Mouse (Mus musculus): ENCODE data around the gene Plxnb2.

Gene Plxnb2

DNA sequence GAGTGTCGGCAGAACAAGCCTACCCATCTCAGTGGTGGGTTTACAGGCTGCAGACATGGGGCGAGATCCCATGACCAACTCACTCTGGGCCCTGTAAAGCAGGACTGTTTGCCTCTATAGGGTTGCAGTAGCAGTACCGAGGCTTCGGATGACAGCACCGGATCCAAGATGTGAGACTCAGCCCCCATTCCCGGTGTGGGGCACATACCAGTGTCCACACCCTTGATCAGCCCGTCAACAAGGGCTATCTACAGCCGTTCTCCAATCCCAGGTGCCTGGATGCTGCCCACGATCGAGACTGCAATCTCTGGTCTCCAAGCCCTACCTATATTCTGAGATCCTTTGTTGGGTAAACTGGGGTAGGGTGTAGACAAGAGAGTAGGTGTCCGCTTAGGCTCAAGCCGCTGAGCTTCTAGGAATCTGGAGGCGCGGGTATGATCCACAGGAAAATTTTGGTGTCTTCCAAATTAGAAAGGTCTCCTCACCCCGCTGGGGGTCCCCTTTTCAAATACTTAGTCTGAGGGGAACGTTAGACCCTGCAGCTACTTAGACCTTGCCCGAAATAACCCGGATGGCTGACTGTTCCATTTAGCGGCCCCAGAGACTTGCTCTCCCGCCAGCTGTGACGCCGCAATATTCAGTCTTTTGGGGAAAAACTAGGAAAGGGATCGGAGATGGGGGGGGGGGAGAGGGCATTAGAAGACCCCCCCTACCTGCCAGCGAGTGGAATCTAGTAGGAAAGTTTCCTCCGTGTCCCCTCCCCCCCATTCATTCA lies 31.9 kb downstream of the Plxnb2 start:
- DNase-seq (ENCODE audit: low read depth), result no peak

DNA sequence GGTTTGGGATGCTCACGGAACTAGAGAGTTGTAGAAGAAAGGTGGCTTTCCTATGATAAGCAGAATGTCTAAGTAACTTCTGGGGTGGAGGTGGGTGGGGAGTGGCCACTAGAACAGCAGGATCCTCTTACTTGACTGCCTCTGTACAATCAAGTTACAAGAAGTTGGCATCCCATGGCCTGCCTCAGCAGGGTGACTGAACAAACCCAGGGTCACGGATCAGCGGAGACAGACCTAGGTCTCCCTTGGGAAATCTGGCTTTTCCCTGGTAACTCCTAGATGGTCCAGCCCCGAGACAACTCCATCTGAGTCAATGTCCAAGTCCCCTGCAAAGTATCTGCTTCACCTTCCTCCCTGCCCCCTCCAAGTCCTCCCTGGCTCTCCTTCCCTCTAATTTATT lies 32.7 kb downstream of the Plxnb2 start:
- no peak for DNase-seq (ENCODE audit: low read depth)

DNA sequence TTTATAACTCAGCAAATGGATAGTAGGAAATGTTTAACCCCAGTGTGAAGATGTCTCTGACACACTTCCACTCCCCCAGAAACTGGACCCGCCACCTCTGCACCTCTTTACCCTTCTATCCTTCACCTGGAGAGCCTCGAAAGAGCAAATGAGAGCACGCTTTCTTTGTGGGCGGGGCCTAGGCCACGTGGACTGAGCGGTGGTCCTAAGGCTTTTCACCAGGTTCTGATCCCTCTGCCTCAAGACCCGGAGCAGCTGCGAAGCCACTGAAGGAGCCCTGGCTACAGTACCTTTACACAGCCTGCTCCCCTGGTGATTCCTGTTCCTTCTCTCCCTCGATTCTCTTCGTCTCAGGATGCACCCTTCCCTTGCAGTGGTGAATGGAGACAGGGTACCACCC lies 33.1 kb downstream of the Plxnb2 start:
- no peak for DNase-seq (ENCODE audit: low read depth)

DNA sequence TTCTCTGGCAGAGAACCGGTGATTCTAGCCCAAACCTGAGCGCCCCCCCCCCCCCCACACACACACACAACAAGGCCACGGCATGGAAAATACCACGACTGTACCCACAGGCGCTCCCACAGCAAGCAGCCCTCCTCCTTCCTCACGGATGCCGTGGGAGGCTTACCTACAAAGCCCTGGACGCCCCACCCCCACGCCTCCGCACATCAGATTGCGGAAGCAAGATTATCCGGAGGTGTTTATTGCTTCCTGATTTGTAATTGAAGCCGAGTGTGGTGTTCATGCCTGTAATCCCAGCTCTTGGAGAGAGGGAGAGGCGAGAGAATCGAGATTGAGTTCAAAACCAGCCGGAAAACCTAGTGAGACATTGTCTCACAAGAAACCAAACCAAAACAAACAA lies 33.6 kb downstream of the Plxnb2 start:
- DNase-seq (ENCODE audit: low read depth), result no peak

DNA sequence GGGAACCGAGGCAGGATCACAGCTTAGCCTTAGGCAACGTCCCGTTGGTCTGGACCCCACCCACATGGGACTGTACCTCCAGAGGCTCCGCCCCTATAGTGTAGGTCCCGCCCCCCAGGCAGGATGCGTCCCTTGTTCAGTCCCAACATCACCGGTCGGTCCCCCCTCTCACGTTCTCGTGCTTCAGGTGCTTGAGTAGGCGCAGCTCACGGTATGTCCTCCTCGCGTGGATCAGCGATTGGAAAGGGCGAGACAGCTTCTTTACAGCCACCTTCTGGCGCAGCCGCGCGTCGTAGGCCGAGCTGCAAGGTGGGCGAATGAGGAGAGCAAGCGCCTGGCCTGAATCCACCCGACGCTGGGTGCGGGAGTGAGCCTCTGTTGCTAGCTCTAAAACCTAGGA lies 34.1 kb downstream of the Plxnb2 start:
- no peak for DNase-seq (ENCODE audit: low read depth)

DNA sequence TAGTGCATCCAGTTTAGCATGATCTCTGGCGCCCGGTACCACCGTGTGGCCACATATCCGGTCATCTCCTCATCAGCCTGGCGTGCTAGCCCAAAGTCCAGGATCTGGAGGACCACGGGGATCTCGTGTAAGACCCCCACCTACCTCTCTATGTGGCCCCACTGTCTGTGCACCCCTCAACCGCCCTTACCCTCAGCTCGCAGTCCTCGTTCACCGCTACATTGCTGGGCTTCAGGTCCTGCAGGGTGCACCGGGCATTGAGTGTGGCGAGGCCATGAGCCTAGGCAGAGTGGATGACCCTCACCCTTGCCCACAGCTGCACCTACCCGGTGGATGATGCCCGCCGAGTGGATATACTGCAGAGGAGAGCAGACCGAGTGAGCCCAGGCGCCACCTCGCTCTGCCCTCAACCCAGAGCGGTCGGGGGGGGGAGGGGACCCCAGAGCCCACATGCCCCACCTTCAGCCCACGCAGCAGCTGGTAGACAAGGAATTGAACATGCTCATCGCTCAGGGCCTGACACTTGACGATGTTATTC lies 34.7 kb downstream of the Plxnb2 start:
- DNase-seq (ENCODE audit: low read depth), result no peak

DNA sequence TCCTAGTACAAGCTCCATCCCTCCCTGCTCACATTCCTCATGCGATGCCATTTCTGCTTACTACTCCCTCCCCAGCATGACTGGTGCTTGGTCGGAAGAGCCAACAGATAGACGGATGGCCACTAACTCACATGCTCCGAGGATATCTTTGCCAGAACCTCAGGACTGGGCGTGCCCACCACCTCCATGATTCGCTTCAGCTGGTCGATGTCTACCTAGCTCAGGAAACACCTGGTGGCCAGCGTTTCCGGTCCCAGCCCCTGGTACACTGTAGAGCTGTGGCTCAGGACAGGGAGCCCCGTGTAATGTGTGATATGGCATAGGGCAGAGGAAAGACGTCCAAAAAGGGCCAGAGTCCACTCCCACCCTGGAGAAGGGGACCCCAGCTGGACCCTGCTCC lies 35.6 kb downstream of the Plxnb2 start:
- DNase-seq (ENCODE audit: low read depth), result no peak

DNA sequence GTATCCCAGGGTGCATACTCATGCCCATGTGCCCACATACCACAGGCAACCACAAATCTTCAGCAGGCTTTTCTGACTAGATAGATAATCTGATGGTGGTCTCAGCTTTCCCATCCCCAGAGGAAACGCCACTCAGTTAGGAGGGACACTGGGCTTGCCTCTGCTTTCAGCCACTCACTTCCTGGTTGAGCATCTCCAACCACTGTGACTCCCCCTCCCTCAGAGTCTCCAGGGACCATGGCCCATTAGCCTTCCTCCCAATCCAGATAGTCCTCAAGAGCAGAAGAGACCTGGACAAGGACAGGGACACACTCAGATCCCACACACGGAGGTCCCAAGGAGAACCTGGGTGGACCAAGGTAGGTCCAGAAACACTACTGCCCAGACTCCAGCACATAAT lies 37.5 kb downstream of the Plxnb2 start:
- no peak for DNase-seq (ENCODE audit: low read depth)

DNA sequence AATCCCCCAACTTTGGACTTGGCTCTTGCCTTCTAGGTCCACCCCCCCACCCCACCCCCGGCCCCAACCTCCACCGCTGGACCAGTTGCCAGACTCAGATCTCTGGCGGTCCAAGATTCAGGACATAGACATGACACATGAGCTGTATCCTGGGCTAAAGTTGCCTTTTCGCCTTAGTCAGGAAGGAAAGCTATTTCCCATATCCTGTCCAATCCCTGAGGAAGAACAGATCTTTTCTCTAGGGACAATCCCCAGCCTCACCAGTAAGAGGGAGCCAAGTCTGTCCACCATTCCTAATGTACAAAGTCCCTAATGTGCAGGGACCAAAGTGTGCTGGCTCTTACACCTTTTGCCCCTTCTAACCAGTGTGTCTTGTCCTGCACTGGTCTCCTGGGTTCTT lies 38.7 kb downstream of the Plxnb2 start:
- DNase-seq (ENCODE audit: low read depth), result no peak

DNA sequence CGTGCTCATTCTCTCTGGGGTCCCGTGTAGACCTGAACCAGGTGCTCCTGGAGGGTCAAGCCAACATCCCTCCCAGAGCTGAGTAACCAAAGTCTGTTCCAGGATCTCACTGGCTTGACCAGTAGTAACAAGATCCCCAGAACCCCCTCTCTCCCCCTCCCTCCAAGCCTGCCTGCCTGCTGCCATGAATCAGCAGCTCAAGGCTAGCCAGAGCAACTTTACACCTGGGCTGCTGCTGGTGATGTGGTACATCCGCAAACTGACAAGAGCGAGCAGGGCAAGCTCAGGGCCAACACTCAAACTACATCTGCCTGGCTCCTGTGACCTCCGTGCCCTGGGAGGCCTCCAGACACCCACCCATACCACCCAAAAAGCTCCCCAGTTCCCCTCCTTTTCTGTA lies 39.1 kb downstream of the Plxnb2 start:
- DNase-seq (ENCODE audit: low read depth), result no peak

DNA sequence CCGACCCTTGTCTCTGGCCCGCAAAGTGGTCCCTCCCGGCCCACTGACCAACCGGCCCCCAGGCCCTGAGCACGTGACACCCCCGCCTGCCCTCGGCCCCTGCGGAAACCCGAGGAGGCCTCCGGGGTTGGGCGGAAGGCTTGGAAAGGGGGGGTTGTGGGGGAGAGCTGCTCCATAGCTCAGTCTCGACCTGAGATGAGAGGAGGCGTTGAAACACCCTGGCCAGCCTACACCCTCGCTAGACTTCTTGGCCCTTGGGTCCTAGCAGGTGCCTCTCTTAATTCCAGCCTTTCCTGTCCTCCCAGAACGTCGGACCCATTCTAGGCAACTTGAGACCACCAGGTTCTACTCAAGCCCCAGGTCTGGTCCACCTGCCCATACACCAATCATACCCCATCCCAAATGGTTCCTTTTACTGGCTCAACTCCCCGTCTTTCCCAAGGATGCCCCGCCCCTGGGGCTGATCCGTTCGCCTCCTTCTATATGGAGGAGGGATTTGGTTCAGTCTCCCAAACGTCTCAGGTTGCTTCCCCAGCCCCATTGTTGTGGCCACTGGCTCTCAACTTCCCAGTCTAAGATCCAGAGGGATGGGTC lies 39.8 kb downstream of the Plxnb2 start, which contains the start of gene Mapk12:
TSS of gene Mapk12 (minus strand) at position 45 of the 594 bp plus-strand sequence.
- DNase-seq (ENCODE audit: low read depth), result no peak

DNA sequence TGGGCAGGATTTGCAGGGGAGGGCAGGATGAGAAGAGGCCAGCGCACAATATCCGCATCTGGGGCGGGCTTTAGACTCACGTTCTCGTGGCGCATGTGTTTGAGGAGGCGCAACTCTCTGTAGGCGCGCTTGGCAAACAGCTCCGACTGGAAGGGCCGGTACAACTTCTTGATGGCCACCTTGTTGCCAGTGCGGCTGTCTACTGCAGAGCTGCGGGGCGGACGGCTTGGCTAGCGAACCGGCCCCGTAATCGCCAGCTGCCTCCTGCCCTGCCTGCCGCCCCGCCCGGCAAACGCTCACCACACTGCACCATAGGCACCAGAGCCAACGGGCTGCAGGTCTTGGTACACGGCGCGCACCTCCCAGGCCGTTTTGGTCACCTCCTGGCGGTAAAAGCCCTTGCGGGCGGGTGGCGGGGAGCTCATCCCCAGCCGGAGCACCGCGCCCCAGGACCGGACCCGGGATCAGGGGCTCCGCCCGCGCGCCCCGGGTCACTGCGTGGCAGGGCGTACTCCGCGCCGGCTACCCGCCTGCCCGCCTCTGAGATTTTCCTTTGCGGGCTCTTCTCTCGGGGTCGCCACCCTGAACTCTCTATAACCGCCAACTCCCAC lies 40.4 kb downstream of the Plxnb2 start:
- DNase-seq (ENCODE audit: low read depth), result no peak

DNA sequence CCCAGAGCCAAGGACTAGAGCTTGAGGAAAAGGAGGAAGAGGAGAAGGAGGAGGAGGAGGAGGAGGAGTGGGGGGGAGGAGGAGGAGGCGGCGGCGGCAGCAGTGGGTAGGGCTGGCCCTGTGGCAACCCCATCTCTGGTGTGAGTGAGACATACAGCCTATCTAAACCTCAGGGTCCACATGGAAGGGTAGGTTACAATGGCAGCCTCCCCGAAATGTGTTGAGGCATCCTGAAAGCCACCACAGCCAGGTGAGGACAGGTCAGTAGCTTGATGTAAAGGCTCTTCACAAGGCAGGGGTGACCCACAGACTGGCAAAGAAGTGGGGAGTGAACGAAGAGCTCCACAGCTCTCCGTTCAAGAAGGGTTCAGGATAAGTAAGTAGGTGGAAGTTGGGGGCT lies 42.1 kb downstream of the Plxnb2 start:
- DNase-seq (ENCODE audit: low read depth), result no peak

DNA sequence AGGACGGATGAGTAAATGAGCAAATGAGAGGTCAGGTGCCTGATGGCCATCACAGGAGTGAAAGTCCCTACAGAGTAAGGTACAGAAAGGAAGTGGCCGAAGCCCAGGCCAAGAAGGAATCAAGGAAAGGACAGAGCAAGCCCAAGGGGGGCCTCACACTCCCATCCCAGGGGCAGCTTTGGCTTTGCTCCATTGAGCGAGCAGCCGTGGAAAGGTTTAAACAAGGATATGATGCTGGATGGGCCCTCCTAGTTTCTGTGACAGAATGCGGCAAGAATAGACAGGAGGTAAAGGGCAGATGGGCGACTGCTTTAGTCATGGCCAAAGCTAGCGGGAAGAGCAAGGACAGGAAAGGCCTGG lies 42.6 kb downstream of the Plxnb2 start:
- no peak for DNase-seq (ENCODE audit: low read depth)

DNA sequence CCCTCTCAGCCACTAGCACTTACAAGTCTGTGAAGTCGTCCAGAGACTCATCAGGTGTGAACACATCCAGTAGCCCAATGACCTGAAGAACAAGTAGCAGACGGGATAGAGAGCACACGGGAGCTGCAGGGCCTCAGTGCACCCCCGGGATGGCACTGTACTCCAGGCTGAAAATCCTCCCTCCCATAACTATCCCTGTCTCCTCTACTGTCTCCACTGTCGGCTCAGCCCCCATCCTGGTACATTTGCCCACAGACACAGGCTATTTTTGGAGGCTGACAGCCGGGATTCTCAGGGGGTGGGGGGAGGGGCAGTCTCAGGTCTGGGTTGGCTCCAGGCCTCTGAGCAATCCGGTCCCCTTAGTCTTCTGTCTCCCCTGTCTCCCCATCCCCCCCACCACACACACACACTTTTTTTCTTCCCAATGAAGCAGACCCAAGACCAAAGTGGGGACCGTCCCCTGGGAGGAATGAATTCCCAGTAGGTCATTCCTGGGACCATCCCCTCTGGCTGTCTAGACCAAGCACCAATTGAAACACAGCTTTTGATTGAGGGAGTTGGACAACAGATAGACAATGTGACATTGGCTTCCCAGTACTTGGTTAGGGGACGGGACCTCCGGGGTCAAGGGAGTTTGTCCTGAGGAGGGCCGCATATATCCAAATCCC lies 43.1 kb downstream of the Plxnb2 start:
- no peak for DNase-seq (ENCODE audit: low read depth)

DNA sequence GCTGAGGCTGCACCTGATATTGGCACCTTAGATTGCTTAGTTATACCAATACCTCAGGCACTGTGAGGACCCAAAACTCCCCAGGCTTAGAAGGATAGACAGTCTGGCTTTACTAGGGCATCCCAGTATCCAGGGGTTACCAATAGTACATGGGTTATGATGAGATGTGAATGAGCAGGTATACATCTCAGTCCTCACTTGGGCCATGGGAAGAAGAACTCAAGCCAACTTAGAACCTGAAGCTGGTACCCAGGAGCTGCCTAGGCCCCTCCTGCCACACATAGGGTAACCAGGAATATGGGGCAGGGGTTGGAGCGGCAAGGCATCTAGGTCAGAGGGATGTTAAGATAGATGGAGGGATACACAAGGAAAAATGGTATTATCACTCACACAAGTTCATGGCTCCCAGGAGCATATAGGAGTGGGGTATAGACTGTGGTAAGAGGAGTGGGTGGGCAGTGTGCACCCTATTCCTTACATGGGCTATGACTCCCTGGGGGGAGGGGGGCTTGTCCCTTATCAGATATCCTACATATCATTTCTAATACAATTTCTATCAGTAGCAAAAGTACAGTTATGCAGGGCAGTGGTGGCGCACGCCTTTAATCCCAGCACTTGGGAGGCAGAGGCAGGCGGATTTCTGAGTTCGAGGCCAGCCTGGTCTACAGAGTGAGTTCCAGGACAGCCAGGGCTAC lies 44.0 kb downstream of the Plxnb2 start:
- no peak for DNase-seq (ENCODE audit: low read depth)

DNA sequence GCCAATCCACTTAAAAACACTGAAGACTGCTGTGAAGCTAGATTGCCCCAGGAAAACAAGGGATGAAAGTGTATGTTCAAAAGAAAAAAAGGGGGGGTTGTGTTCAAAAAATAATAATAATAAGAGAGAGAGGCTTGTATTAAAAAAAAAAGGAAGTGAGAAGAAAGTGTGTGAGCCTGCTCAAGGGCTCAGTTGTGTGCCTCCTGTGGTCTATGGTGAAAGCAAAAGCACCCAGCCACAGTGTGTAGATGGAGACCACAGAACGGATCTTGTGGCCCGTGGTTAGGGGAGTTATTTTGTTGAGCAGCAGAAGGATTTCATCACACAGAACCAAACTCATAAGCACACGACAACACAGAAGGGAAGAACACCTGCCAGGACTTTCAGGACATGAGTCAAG lies 49.3 kb downstream of the Plxnb2 start:
- no peak for DNase-seq (ENCODE audit: low read depth)

DNA sequence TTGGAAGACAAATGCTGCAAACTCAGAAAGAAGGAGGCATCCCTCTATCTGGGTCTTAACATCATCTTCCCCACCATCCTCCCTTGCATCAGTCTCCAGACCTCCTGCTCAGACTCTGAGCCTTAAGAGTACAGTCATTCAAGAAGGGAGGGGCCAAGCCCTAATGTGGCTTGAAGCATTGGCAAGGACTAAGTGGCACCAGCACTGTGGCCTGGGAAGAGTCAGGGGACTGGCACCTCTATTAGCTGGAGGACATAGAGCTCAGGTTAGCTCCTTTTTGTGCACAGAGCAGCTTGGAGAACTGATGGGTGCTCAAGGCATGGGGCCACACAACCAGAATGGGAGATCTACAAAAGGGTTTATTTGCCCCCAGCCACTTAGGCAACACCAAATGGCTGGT lies 50.3 kb downstream of the Plxnb2 start:
- DNase-seq (ENCODE audit: low read depth), result no peak

DNA sequence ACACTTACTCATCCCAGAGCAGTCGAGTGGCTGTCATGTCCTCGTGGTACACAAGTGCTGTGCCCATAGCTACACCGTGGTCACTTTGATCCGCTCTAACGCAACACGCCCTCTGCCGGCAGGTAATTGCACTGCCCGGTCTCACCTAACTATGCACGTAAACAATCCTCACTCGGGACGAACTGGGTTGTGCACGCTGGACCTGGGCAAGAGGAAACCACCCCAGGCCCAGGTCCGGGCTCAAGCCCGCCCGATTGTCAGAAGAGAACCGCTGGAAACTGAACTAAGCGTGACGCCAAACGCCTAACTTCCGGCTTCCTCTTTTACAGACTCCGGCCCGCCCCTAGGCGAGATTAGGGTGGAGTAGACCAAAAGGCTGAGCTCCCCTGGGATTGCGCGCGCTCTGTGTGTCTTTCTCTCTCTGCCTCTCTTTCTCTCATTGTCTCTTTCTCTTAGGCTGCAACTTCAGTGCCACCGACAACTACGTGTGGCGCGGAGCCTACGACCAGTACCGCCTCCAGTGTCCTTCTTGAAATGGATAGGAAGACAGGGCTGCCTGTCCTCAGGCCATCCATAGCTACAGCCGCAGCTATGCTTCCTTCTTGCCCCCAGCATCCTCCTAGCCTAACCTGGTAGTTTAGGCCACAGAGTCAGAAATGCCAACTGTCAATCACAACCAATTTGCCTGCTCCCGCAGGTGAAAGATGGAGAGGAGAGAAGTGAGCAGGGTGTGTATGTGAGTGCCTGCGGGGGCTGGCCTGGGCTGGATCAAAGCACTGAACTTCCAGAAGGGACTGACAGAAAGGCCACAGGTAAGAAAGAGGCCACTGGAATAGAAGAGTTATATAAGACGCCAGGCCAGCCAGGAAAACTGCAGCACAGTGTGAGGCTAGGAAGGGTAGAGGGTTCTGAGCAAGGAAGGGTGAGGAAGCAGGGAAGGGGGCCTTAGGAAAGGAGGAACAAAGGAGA lies 51.9 kb downstream of the Plxnb2 start, which contains the start of gene Hdac10:
TSS of gene Hdac10 (minus strand) at position 319 of the 969 bp plus-strand sequence.
- DNase-seq (ENCODE audit: low read depth), result peak; percentile 78

DNA sequence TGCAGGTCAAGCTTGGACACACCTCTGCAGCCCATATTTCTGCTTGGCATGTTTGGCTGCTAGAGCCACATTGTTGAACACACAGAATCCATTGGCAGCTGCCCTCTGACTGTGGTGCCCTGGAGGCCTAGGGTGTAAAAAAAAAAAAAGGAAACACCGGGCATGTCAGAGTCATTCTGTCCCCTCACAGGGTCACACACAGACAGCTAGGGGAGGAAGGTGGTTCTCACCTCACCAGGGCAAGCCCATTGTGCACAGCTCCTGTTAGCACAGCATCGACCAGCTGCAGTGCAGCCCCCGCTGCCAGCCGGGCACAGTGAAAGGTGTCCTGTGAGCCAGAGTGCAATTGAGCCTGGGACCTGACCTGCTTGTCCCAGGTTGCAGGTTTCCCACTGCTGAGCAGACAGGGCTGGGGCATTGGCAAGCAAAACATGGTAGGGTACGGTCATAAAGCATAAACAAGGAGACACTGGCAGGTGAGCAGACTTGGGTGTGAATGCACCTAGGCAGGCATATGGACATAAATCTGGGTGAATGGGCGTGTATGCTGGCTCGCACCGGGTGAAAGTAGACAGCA lies 53.1 kb downstream of the Plxnb2 start:
- DNase-seq (ENCODE audit: low read depth), result no peak
